Mouse (Mus musculus) intestine, embryonic 15.5 days (tissue): ENCODE data around the gene Plxdc2. TPM values are rescaled to one million over a fixed set of nuclear protein-coding genes. Genes with fewer than 3 reads are reported as not detected.

Source experiments
- ATAC-seq: fragments of 200-750 bp; cut with Nextera tagmentation; 2 replicates; pipeline ENCODE4 v1.8.0; 2017; ENCODE audit warnings: moderate TSS enrichment, moderate library complexity
- H3K27ac ChIP-seq: fragments of 300-500 bp; sonication (generic); 2 replicates; pipeline ENCODE4 v1.5.1; 2015; ENCODE audit warnings: mild to moderate bottlenecking, inconsistent platforms
- H3K27me3 ChIP-seq: fragments of 300-500 bp; sonication (generic); replicated peaks from 2 replicates; pipeline ENCODE4 v1.6.1; 2015; ENCODE audit warnings: inconsistent platforms
- H3K36me3 ChIP-seq: fragments of 300-500 bp; sonication (generic); 2 replicates; pipeline ENCODE4 v1.6.1; 2015; ENCODE audit warnings: inconsistent platforms
- H3K4me1 ChIP-seq: fragments of 300-500 bp; sonication (generic); replicated peaks from 2 replicates; pipeline ENCODE4 v1.6.1; 2015; ENCODE audit warnings: inconsistent platforms
- H3K4me2 ChIP-seq: fragments of 300-500 bp; sonication (generic); replicated peaks from 2 replicates; pipeline ENCODE4 v1.6.1; 2015; ENCODE audit warnings: mild to moderate bottlenecking, inconsistent platforms
- H3K4me3 ChIP-seq: fragments of 300-500 bp; sonication (generic); replicated peaks from 2 replicates; pipeline ENCODE4 v1.5.1; 2015; ENCODE audit warnings: inconsistent platforms
- H3K9ac ChIP-seq: fragments of 300-500 bp; sonication (generic); 2 replicates; pipeline ENCODE4 v1.6.1; 2015; ENCODE audit warnings: inconsistent platforms
- H3K9me3 ChIP-seq: fragments of 300-500 bp; sonication (generic); 2 replicates; pipeline ENCODE4 v1.6.1; 2016; ENCODE audit warnings: inconsistent platforms
- WGBS: fragments of 180-500 bp; shearing (Covaris S2); methylation state at CpG from one replicate; pipeline ENCODE4 v1.1.7; 2015; 5-methylcytosine and 5-hydroxymethylcytosine counted together
- polyA plus RNA-seq: library from polyadenylated mRNA; unstranded; fragments of >200 nt; fragmentation: Nextera tagmentation; extraction: Ambion mirVana; gene quantifications from 2 replicates; pipeline ENCODE4 v1.2.1, GENCODE M21; 2015

Plxdc2 gene
- polyA plus RNA-seq, 1 experiment from 2014 or later = 17.4 TPM

- H3K36me3 ChIP-seq = no peaks in the 10 kb centered on the region
- no peaks in the 10 kb centered on the region for H3K27me3 ChIP-seq
- H3K4me1 ChIP-seq = peaks cover 4% of the 10 kb centered on the region; the same call in 1 of the 2 replicates
- no peak for ATAC-seq
- H3K27ac ChIP-seq = no peak overlapping the region
- H3K4me2 ChIP-seq = no peak overlapping the region
- H3K4me3 ChIP-seq = no peak overlapping the region
- no peaks in the 10 kb centered on the region for H3K9me3 ChIP-seq
- H3K9ac ChIP-seq = no peak overlapping the region
- 84% methylated on average over 4 of the region's 4 CpGs for WGBS
Observed at GRCm38 (mm10) chr2:16447936-16448335, 91.8 kb downstream of the Plxdc2 start.

- 49% methylated on average over 7 of the region's 7 CpGs for WGBS
- Histone ChIP-seq H3K27me3 (no peaks in the 10 kb centered on the region), H3K4me1 (peaks cover 4% of the 10 kb centered on the region; the same call in 1 of the 2 replicates), H3K9me3 (no peaks in the 10 kb centered on the region), H3K27ac (no peak overlapping the region), H3K36me3 (no peaks in the 10 kb centered on the region), H3K4me3 (no peak overlapping the region), H3K4me2 (no peak overlapping the region), H3K9ac (no peak overlapping the region)
- peak; percentile 70; the same call in 1 of the 2 replicates for ATAC-seq
Observed at GRCm38 (mm10) chr2:16450838-16451665, 94.9 kb downstream of the Plxdc2 start.

- no peaks in the 10 kb centered on the region for H3K9me3 ChIP-seq
- ATAC-seq = peak; percentile 39; the same call in 1 of the 2 replicates
- WGBS = 76% methylated on average over 4 of the region's 4 CpGs
Observed at GRCm38 (mm10) chr2:16451666-16452009, 95.5 kb downstream of the Plxdc2 start.

GRCm38 (mm10) chr2:16452080-16452479, 96.0 kb downstream of the Plxdc2 start:
- Histone ChIP-seq H3K36me3 (no peaks in the 10 kb centered on the region), H3K9me3 (no peaks in the 10 kb centered on the region), H3K9ac (no peak overlapping the region), H3K4me2 (no peak overlapping the region), H3K27ac (no peak overlapping the region), H3K4me3 (no peak overlapping the region), H3K4me1 (peaks cover 4% of the 10 kb centered on the region; the same call in 1 of the 2 replicates), H3K27me3 (no peaks in the 10 kb centered on the region)
- no peak for ATAC-seq
- 95% methylated on average over 3 of the region's 3 CpGs for WGBS

More at GRCm38 (mm10) chr2:16451666-16452009, 95.5 kb downstream of the Plxdc2 start:
- Histone ChIP-seq H3K4me1 (peaks cover 4% of the 10 kb centered on the region; the same call in 1 of the 2 replicates), H3K4me2 (no peak overlapping the region), H3K27ac (no peak overlapping the region), H3K27me3 (no peaks in the 10 kb centered on the region), H3K36me3 (no peaks in the 10 kb centered on the region), H3K9ac (no peak overlapping the region), H3K4me3 (no peak overlapping the region)

- Histone ChIP-seq H3K4me1 (no peaks in the 10 kb centered on the region), H3K9me3 (no peaks in the 10 kb centered on the region), H3K36me3 (no peaks in the 10 kb centered on the region), H3K9ac (no peak overlapping the region), H3K27me3 (no peaks in the 10 kb centered on the region), H3K4me2 (no peak overlapping the region), H3K4me3 (no peak overlapping the region), H3K27ac (no peak overlapping the region)
- ATAC-seq = no peak
- 58% methylated on average over 1 of the region's 1 CpGs for WGBS
Observed at GRCm38 (mm10) chr2:16456264-16456780, 100.2 kb downstream of the Plxdc2 start.

- Histone ChIP-seq H3K27ac (no peak overlapping the region), H3K4me2 (no peak overlapping the region), H3K9me3 (no peaks in the 10 kb centered on the region), H3K4me3 (no peak overlapping the region), H3K27me3 (no peaks in the 10 kb centered on the region), H3K36me3 (no peaks in the 10 kb centered on the region), H3K9ac (no peak overlapping the region), H3K4me1 (no peaks in the 10 kb centered on the region)
- ATAC-seq = no peak
- 32% methylated on average over 1 of the region's 1 CpGs for WGBS
Observed at GRCm38 (mm10) chr2:16459490-16459889, 103.4 kb downstream of the Plxdc2 start.

GRCm38 (mm10) chr2:16470099-16470498, 114.0 kb downstream of the Plxdc2 start:
- H3K36me3 ChIP-seq = no peaks in the 10 kb centered on the region
- H3K9ac ChIP-seq = no peak overlapping the region
- no peak for ATAC-seq
- H3K4me3 ChIP-seq = no peak overlapping the region
- H3K27me3 ChIP-seq = no peaks in the 10 kb centered on the region
- no peak overlapping the region for H3K27ac ChIP-seq
- 66% methylated on average over 3 of the region's 3 CpGs for WGBS
- H3K4me2 ChIP-seq = no peak overlapping the region
- no peaks in the 10 kb centered on the region for H3K4me1 ChIP-seq
- H3K9me3 ChIP-seq = no peaks in the 10 kb centered on the region

- no peak for ATAC-seq
- no peaks in the 10 kb centered on the region for H3K36me3 ChIP-seq
- H3K9me3 ChIP-seq = no peaks in the 10 kb centered on the region
- H3K4me1 ChIP-seq = no peaks in the 10 kb centered on the region
- no peaks in the 10 kb centered on the region for H3K27me3 ChIP-seq
- no peak overlapping the region for H3K4me2 ChIP-seq
- no peak overlapping the region for H3K27ac ChIP-seq
- no peak overlapping the region for H3K4me3 ChIP-seq
- no peak overlapping the region for H3K9ac ChIP-seq
- 91% methylated on average over 2 of the region's 2 CpGs for WGBS
Observed at GRCm38 (mm10) chr2:16483943-16484342, 127.8 kb downstream of the Plxdc2 start.

GRCm38 (mm10) chr2:16485970-16486369, 129.9 kb downstream of the Plxdc2 start:
- no peak for ATAC-seq
- Histone ChIP-seq H3K4me3 (no peak overlapping the region), H3K9ac (no peak overlapping the region), H3K27ac (no peak overlapping the region), H3K27me3 (no peaks in the 10 kb centered on the region), H3K36me3 (no peaks in the 10 kb centered on the region), H3K4me1 (no peaks in the 10 kb centered on the region), H3K4me2 (no peak overlapping the region), H3K9me3 (no peaks in the 10 kb centered on the region)
- whole genome bisulfite sequencing = 87% methylated on average over 3 of the region's 3 CpGs

GRCm38 (mm10) chr2:16491242-16491641, 135.1 kb downstream of the Plxdc2 start:
- no peak for ATAC-seq
- whole genome bisulfite sequencing = 77% methylated on average over 3 of the region's 3 CpGs

GRCm38 (mm10) chr2:16502843-16503242, 146.7 kb downstream of the Plxdc2 start:
- Histone ChIP-seq H3K27me3 (no peaks in the 10 kb centered on the region), H3K4me2 (no peak overlapping the region), H3K9ac (no peak overlapping the region), H3K36me3 (no peaks in the 10 kb centered on the region), H3K9me3 (no peaks in the 10 kb centered on the region), H3K27ac (no peak overlapping the region), H3K4me1 (no peaks in the 10 kb centered on the region), H3K4me3 (no peak overlapping the region)
- 58% methylated on average over 1 of the region's 1 CpGs for WGBS
- no peak for ATAC-seq

More at GRCm38 (mm10) chr2:16491242-16491641, 135.1 kb downstream of the Plxdc2 start:
- Histone ChIP-seq H3K4me3 (no peak overlapping the region), H3K36me3 (no peaks in the 10 kb centered on the region), H3K9ac (no peak overlapping the region), H3K4me1 (no peaks in the 10 kb centered on the region), H3K27me3 (no peaks in the 10 kb centered on the region), H3K4me2 (no peak overlapping the region), H3K9me3 (no peaks in the 10 kb centered on the region), H3K27ac (no peak overlapping the region)

- H3K4me1 ChIP-seq = no peaks in the 10 kb centered on the region
- H3K4me3 ChIP-seq = no peak overlapping the region
- no peak overlapping the region for H3K27ac ChIP-seq
- no peak for ATAC-seq
- no peaks in the 10 kb centered on the region for H3K36me3 ChIP-seq
- 71% methylated on average over 3 of the region's 3 CpGs for WGBS
- H3K27me3 ChIP-seq = no peaks in the 10 kb centered on the region
- no peaks in the 10 kb centered on the region for H3K9me3 ChIP-seq
- H3K9ac ChIP-seq = no peak overlapping the region
- no peak overlapping the region for H3K4me2 ChIP-seq
Observed at GRCm38 (mm10) chr2:16507540-16508230, 151.6 kb downstream of the Plxdc2 start.
